Mouse (Mus musculus): Measurements from ENCODE around the gene Rufy2.

DNA sequence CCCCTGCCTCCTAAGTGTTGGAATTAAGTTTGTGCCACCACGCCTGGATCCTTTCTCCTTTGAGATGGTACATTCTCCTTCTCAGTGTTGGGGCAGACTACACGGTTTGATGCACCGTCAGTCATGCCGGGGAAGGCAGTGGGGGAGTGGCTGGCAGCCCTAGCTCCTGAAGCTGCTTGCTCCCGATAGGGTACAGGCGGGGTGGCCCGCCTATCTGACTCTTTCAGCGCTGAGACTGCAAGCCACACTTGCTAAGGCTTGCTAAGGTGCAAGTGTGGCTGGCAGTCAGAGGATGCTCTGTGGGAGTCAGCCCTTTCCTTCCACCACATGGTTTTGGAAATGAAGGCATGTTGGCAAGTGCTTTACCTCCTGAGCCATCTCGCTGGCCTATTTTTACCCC, 20.6 kb downstream of the Rufy2 start:
- TF ChIP-seq CTCF (IDR thresholded peaks at IDR 0.05; ENCODE audit: low read depth, low read length) (no peak), TAL1 (conservative IDR thresholded peaks at IDR 0.05; ENCODE audit: low read depth, low read length) (no peak), GATA1 (IDR thresholded peaks at IDR 0.05; ENCODE audit: borderline replicate concordance, low read length) (no peak), POLR2AphosphoS5 (IDR thresholded peaks at IDR 0.05; ENCODE audit: insufficient replicate concordance, low read depth, low read length) (no peak), GATA2 (IDR thresholded peaks at IDR 0.05; ENCODE audit: borderline replicate concordance, low read depth, low read length) (no peak)
